8 mouse cellular contexts compared by ENCODE assay signal in the genomic region with DNA sequence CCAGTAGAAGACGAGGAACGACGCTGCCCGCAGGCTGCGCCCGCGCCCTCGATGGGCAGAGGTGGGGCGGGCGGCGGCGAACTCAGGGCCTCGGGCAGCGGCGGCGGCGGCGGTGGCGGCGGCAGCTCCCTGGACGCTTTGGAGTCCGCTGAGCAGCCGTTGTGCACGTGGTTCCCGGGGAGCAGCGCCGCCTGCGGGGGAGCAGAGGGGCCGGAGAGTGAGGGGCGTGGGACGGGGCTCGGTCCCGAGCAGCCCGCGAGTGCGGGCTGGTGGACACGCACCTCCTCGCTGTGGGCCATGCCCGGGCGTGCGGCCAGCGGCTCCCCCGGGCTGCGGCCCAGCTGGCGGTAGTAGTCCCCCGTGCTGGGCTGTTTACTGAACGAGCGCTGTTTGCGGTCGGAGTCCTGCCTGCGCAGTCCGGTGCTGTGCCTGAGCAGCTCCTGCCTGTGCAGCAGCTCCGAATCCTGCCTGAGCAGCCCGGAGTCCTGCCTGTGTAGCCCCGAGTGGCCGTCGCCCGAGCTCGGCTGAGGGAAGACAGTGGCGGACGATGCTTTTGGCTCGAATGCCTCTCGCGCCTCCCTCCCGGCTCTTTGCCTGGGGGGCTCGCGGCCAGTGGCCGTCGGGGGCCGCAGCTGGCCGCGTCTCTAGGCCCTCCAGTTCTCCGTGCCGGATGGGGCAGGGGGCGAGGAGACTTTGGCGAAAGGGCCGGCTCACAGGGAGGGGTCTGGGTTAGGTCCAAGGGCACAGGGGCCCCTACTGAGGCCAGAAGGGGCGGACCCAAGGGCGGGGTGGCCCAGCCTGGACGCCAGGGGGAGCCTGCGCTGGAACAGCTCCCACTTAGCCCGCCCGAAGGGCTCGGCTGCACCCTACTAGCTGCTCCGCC. TPM values are rescaled to one million over a fixed set of nuclear protein-coding genes. Genes with fewer than 3 reads are reported as not detected.
DNase-seq lines count a peak whose midpoint lies in the region; ATAC-seq and TF ChIP-seq lines count a peak whose summit lies in the region.

No protein-coding gene starts in this region.

- peak overlapping the region; percentile 30 for H3K4me3 ChIP-seq in hindbrain, postnatal 0 days (ENCODE audit: low read length)
- H3K4me3 ChIP-seq in liver, embryonic 11.5 days (ENCODE audit: low read depth, low read length) = peak overlapping the region; percentile 34
- H3K4me3 ChIP-seq in midbrain, postnatal 0 days (ENCODE audit: low read depth, low read length) = peak overlapping the region; percentile 30

- H3K9ac ChIP-seq in hindbrain, postnatal 0 days (replicated peaks; ENCODE audit: low read length) = peak overlapping the region; percentile 9; the same call in 1 of the 2 replicates
- peak overlapping the region; percentile 5; the same call in 1 of the 2 replicates for H3K9ac ChIP-seq in liver, embryonic 11.5 days (ENCODE audit: low read depth, low read length)
- 0 out of 2 replicates have a peak overlapping the region, but pooled peaks have one; percentile 19 for H3K9ac ChIP-seq in midbrain, postnatal 0 days (replicated peaks; ENCODE audit: low read length, poor library complexity, severe bottlenecking)

- peak overlapping the region; percentile 54 for H3K4me2 ChIP-seq in hindbrain, postnatal 0 days (ENCODE audit: low read depth, low read length)
- H3K4me2 ChIP-seq in liver, embryonic 11.5 days = peak overlapping the region; percentile 68
- peak overlapping the region; percentile 57 for H3K4me2 ChIP-seq in midbrain, postnatal 0 days (ENCODE audit: low read depth, low read length, poor library complexity, severe bottlenecking)

- ATAC-seq in hindbrain, postnatal 0 days = peak; percentile 84
- peak; percentile 73 for ATAC-seq in liver, embryonic 11.5 days (replicated peaks; ENCODE audit: low FRiP score)
- peak; percentile 65 for ATAC-seq in midbrain, postnatal 0 days (ENCODE audit: low FRiP score)

- no peaks in the 10 kb centered on the region for H3K36me3 ChIP-seq in hindbrain, postnatal 0 days (ENCODE audit: insufficient read depth, low read length)
- H3K36me3 ChIP-seq in liver, embryonic 11.5 days (ENCODE audit: control insufficient read depth, insufficient read depth, low read length) = no peaks in the 10 kb centered on the region
- no peaks in the 10 kb centered on the region for H3K36me3 ChIP-seq in midbrain, postnatal 0 days (ENCODE audit: insufficient read depth, low read length)

- H3K9me3 ChIP-seq in hindbrain, postnatal 0 days (ENCODE audit: low read length) = no peaks in the 10 kb centered on the region
- no peaks in the 10 kb centered on the region for H3K9me3 ChIP-seq in liver, embryonic 11.5 days (ENCODE audit: control insufficient read depth, low read length)
- no peaks in the 10 kb centered on the region for H3K9me3 ChIP-seq in midbrain, postnatal 0 days (ENCODE audit: low read length)

- WGBS in hindbrain, postnatal 0 days = 0% methylated on average over 63 of the region's 85 CpGs
- WGBS in liver, embryonic 11.5 days = under 1% methylated on average over 85 of the region's 85 CpGs
- WGBS in midbrain, postnatal 0 days = under 1% methylated on average over 78 of the region's 85 CpGs

- H3K27me3 ChIP-seq in hindbrain, postnatal 0 days (ENCODE audit: insufficient read depth, low read length) = peaks cover 70% of the 10 kb centered on the region
- peaks cover 81% of the 10 kb centered on the region for H3K27me3 ChIP-seq in liver, embryonic 11.5 days (replicated peaks; ENCODE audit: control insufficient read depth, insufficient read depth, low read length)
- peaks cover 76% of the 10 kb centered on the region for H3K27me3 ChIP-seq in midbrain, postnatal 0 days (ENCODE audit: insufficient read depth, low read length)

- H3K27ac ChIP-seq in hindbrain, postnatal 0 days = peak overlapping the region; percentile 51; the same call in 1 of the 2 replicates
- H3K27ac ChIP-seq in liver, embryonic 11.5 days (ENCODE audit: low read depth, low read length) = no peak overlapping the region
- H3K27ac ChIP-seq in midbrain, postnatal 0 days (ENCODE audit: low read depth, low read length) = no peak overlapping the region

- no peak for TF ChIP-seq CTCF in hindbrain, postnatal 0 days (IDR thresholded peaks at IDR 0.05; ENCODE audit: low read depth)
- TF ChIP-seq CTCF in midbrain, postnatal 0 days (IDR thresholded peaks at IDR 0.05) = peak; percentile 28; the same call in 1 of the 2 replicates

- peaks cover 18% of the 10 kb centered on the region for H3K4me1 ChIP-seq in hindbrain, postnatal 0 days (ENCODE audit: insufficient read depth, low read length)
- H3K4me1 ChIP-seq in liver, embryonic 11.5 days (replicated peaks; ENCODE audit: control insufficient read depth, insufficient read depth, low read length) = peaks cover 6% of the 10 kb centered on the region
- H3K4me1 ChIP-seq in midbrain, postnatal 0 days (ENCODE audit: insufficient read depth, low read length) = peaks cover 2% of the 10 kb centered on the region; the same call in 1 of the 2 replicates

- peak; percentile 57 for DNase-seq in ovary, adult 18-20 months (ENCODE audit: low spot score)
- no peak for DNase-seq in ovary, postnatal 10 days (ENCODE audit: low spot score)
- peak; percentile 78 for DNase-seq in adrenal gland, postnatal 14 days
- peak; percentile 75 for DNase-seq in gastrocnemius, postnatal 10 days
- peak; percentile 62 for DNase-seq in hindbrain, postnatal 0 days (ENCODE audit: low spot score)
- no peak for DNase-seq in liver, embryonic 11.5 days (ENCODE audit: low spot score)
- peak; percentile 50 for DNase-seq in midbrain, postnatal 0 days (ENCODE audit: low spot score)
- peak; percentile 61 to 67 for DNase-seq in urinary bladder, postnatal 4 days (ENCODE audit: low spot score in 2 of 2)

RNA-seq across cellular contexts. Expression of a gene that starts 15.3 kb away (rescaled TPM):
- total RNA-seq in adrenal gland, postnatal 14 days (2021) = 2.9 and 4.8 TPM in 2 replicates
- total RNA-seq in gastrocnemius, postnatal 10 days (2021) = 1 to 10 TPM in 1 of 2 experiments, under 1 TPM in 1; 0.82 to 2.9 TPM
- 0.22 and 1.6 TPM in 2 replicates for total RNA-seq in hindbrain, postnatal 0 days (2014; rRNA removed)
- 0.48 and 0.62 TPM in 2 replicates for polyA plus RNA-seq in hindbrain, postnatal 0 days (2015; fragmentation: Nextera tagmentation; extraction: Ambion mirVana)
- polyA plus RNA-seq in liver, embryonic 11.5 days (2014; fragmentation: Nextera tagmentation; extraction: Ambion mirVana) = 0.90 and 1.3 TPM in 2 replicates
- 0.99 and 2.0 TPM in 2 replicates for total RNA-seq in midbrain, postnatal 0 days (2014; rRNA removed)
- 0.38 and 0.49 TPM in 2 replicates for polyA plus RNA-seq in midbrain, postnatal 0 days (2015; fragmentation: Nextera tagmentation; extraction: Ambion mirVana)

RNA-seq across cellular contexts. Expression of a gene that starts 21.2 kb away (rescaled TPM):
- 0.71 and 0.96 TPM in 2 replicates for total RNA-seq in adrenal gland, postnatal 14 days (2021)
- total RNA-seq in gastrocnemius, postnatal 10 days (2021) = 1 to 10 TPM; 1.1 to 1.2 TPM
- 0.47 and 1.4 TPM in 2 replicates for total RNA-seq in hindbrain, postnatal 0 days (2014; rRNA removed)
- 0.71 and 0.79 TPM in 2 replicates for polyA plus RNA-seq in hindbrain, postnatal 0 days (2015; fragmentation: Nextera tagmentation; extraction: Ambion mirVana)
- 4.1 and 5.3 TPM in 2 replicates for polyA plus RNA-seq in liver, embryonic 11.5 days (2014; fragmentation: Nextera tagmentation; extraction: Ambion mirVana)
- total RNA-seq in midbrain, postnatal 0 days (2014; rRNA removed) = 0.22 and 0.42 TPM in 2 replicates
- 0.22 and 0.53 TPM in 2 replicates for polyA plus RNA-seq in midbrain, postnatal 0 days (2015; fragmentation: Nextera tagmentation; extraction: Ambion mirVana)

RNA-seq across cellular contexts. Expression of a gene that starts 27.7 kb away (rescaled TPM):
- not detected in 2 replicates for total RNA-seq in adrenal gland, postnatal 14 days (2021)
- total RNA-seq in gastrocnemius, postnatal 10 days (2021) = not detected
- not detected in 2 replicates for total RNA-seq in hindbrain, postnatal 0 days (2014; rRNA removed)
- polyA plus RNA-seq in hindbrain, postnatal 0 days (2015; fragmentation: Nextera tagmentation; extraction: Ambion mirVana) = not detected in 2 replicates
- polyA plus RNA-seq in liver, embryonic 11.5 days (2014; fragmentation: Nextera tagmentation; extraction: Ambion mirVana) = not detected in 2 replicates
- total RNA-seq in midbrain, postnatal 0 days (2014; rRNA removed) = not detected in 2 replicates
- not detected in 2 replicates for polyA plus RNA-seq in midbrain, postnatal 0 days (2015; fragmentation: Nextera tagmentation; extraction: Ambion mirVana)

RNA-seq across cellular contexts. Expression of a gene that starts 46.9 kb away (rescaled TPM):
- total RNA-seq in adrenal gland, postnatal 14 days (2021) = 32.2 and 34.2 TPM in 2 replicates
- 10 to 100 TPM; 11.9 to 14.1 TPM for total RNA-seq in gastrocnemius, postnatal 10 days (2021)
- total RNA-seq in hindbrain, postnatal 0 days (2014; rRNA removed) = 249 and 259 TPM in 2 replicates
- 455 and 488 TPM in 2 replicates for polyA plus RNA-seq in hindbrain, postnatal 0 days (2015; fragmentation: Nextera tagmentation; extraction: Ambion mirVana)
- polyA plus RNA-seq in liver, embryonic 11.5 days (2014; fragmentation: Nextera tagmentation; extraction: Ambion mirVana) = 50.0 and 51.1 TPM in 2 replicates
- 228 and 259 TPM in 2 replicates for total RNA-seq in midbrain, postnatal 0 days (2014; rRNA removed)
- polyA plus RNA-seq in midbrain, postnatal 0 days (2015; fragmentation: Nextera tagmentation; extraction: Ambion mirVana) = 510 and 544 TPM in 2 replicates

RNA-seq across cellular contexts. Expression of a gene that starts 58.7 kb away (rescaled TPM):
- 16.9 and 21.5 TPM in 2 replicates for total RNA-seq in adrenal gland, postnatal 14 days (2021)
- 10 to 100 TPM; 14.7 to 22.0 TPM for total RNA-seq in gastrocnemius, postnatal 10 days (2021)
- 20.7 and 21.0 TPM in 2 replicates for total RNA-seq in hindbrain, postnatal 0 days (2014; rRNA removed)
- polyA plus RNA-seq in hindbrain, postnatal 0 days (2015; fragmentation: Nextera tagmentation; extraction: Ambion mirVana) = 13.1 and 13.3 TPM in 2 replicates
- polyA plus RNA-seq in liver, embryonic 11.5 days (2014; fragmentation: Nextera tagmentation; extraction: Ambion mirVana) = 8.4 and 8.9 TPM in 2 replicates
- total RNA-seq in midbrain, postnatal 0 days (2014; rRNA removed) = 17.6 and 33.5 TPM in 2 replicates
- 13.0 and 15.1 TPM in 2 replicates for polyA plus RNA-seq in midbrain, postnatal 0 days (2015; fragmentation: Nextera tagmentation; extraction: Ambion mirVana)

Comparison
In these comparisons a context has a peak if more than half of its experiments do, and no peak if none do; other contexts are left out.
1. DNase-seq: peak in ovary, adult 18-20 months (single experiment), adrenal gland, postnatal 14 days (single experiment), gastrocnemius, postnatal 10 days (single experiment), hindbrain, postnatal 0 days (single experiment), midbrain, postnatal 0 days (single experiment) and urinary bladder, postnatal 4 days (2 of 2); none in ovary, postnatal 10 days (single experiment) and liver, embryonic 11.5 days (single experiment).
2. Peak in every context shown above with its lines, with median percentiles within 50 percentile points of each other: ATAC-seq, H3K4me2 ChIP-seq, H3K4me3 ChIP-seq and H3K9ac ChIP-seq.